ENCODE assay signal across 18 mouse cellular contexts in the genomic region with DNA sequence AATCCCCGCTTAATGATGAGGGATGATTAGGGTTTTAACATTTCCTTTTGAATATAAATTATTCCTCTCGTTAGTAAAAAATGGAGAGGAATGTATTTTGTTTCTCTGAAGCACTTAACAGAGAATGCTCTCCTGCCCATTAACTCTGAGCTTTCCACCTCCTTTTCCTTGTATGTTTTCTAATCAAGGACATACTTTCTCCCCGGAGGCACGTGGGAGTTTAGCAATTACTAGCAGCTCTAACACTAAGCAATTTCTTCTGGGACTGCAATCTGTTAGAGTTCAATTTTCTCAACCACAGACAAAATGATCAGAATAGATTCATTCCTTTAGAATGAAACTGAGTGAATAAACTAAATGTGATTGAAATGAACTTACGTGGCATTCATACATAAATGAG.
DNase-seq lines count a peak whose midpoint lies in the region; ATAC-seq and TF ChIP-seq lines count a peak whose summit lies in the region.
"Had no signal": no experiment of that assay in that cellular context is flagged by ENCODE, and none has a peak within 500 bp of the region (broad histone marks: within the 10 kb centered on the region; RNA-seq: fewer than 3 reads in every experiment).

No protein-coding gene starts in this region.

- H3K9me3 ChIP-seq in hindbrain, embryonic 13.5 days, result no peaks in the 10 kb centered on the region
- no peaks in the 10 kb centered on the region for H3K9me3 ChIP-seq in hindbrain, embryonic 10.5 days
- no peaks in the 10 kb centered on the region for H3K9me3 ChIP-seq in embryonic facial prominence, embryonic 14.5 days (ENCODE audit: control insufficient read depth, low read length)
- H3K9me3 ChIP-seq in midbrain, embryonic 13.5 days, result no peaks in the 10 kb centered on the region
- H3K9me3 ChIP-seq: embryonic facial prominence, embryonic 15.5 days; neural tube, embryonic 13.5 days had no signal

- intact Hi-C loops in left cerebral cortex, adult 2 months (cut with DNase I), result no loop called here

- peak; percentile 59; the same call in 1 of the 2 replicates for ATAC-seq in hindbrain, embryonic 13.5 days (ENCODE audit: low FRiP score)
- no peak for ATAC-seq in embryonic facial prominence, embryonic 14.5 days (ENCODE audit: low read depth)
- ATAC-seq in midbrain, embryonic 13.5 days, result peak; percentile 56; the same call in 1 of the 2 replicates

- no peak overlapping the region for H3K9ac ChIP-seq in hindbrain, embryonic 13.5 days
- no peak overlapping the region for H3K9ac ChIP-seq in embryonic facial prominence, embryonic 14.5 days (ENCODE audit: low read depth, low read length)
- no peak overlapping the region for H3K9ac ChIP-seq in midbrain, embryonic 13.5 days (replicated peaks)
- H3K9ac ChIP-seq: embryonic facial prominence, embryonic 15.5 days; neural tube, embryonic 13.5 days had no signal

- no peak overlapping the region for H3K27ac ChIP-seq in hindbrain, embryonic 13.5 days
- H3K27ac ChIP-seq in hindbrain, embryonic 10.5 days, result no peak overlapping the region
- no peak overlapping the region for H3K27ac ChIP-seq in embryonic facial prominence, embryonic 14.5 days (replicated peaks; ENCODE audit: low read depth, low read length)
- H3K27ac ChIP-seq in midbrain, embryonic 13.5 days, result no peak overlapping the region
- H3K27ac ChIP-seq in left cerebral cortex, adult 2 months, result no peak overlapping the region
- H3K27ac ChIP-seq: embryonic facial prominence, embryonic 15.5 days; heart, adult 2 months; neural tube, embryonic 13.5 days had no signal

- no peak for TF ChIP-seq POLR2A in brain, embryonic 14.5 days (IDR thresholded peaks at IDR 0.05; ENCODE audit: borderline replicate concordance, extremely low read depth, insufficient read depth, insufficient read length, poor library complexity, severe bottlenecking)

- H3K4me1 ChIP-seq in hindbrain, embryonic 13.5 days (replicated peaks), result no peaks in the 10 kb centered on the region
- H3K4me1 ChIP-seq in hindbrain, embryonic 10.5 days (replicated peaks), result no peaks in the 10 kb centered on the region
- no peaks in the 10 kb centered on the region for H3K4me1 ChIP-seq in embryonic facial prominence, embryonic 14.5 days (ENCODE audit: control insufficient read depth, insufficient read depth, low read length)
- no peaks in the 10 kb centered on the region for H3K4me1 ChIP-seq in midbrain, embryonic 13.5 days (replicated peaks)
- H3K4me1 ChIP-seq: embryonic facial prominence, embryonic 15.5 days; neural tube, embryonic 13.5 days had no signal

- no peak overlapping the region for H3K4me2 ChIP-seq in hindbrain, embryonic 13.5 days
- no peak overlapping the region for H3K4me2 ChIP-seq in embryonic facial prominence, embryonic 14.5 days (ENCODE audit: low read depth, low read length)
- no peak overlapping the region for H3K4me2 ChIP-seq in midbrain, embryonic 13.5 days (replicated peaks)
- H3K4me2 ChIP-seq: embryonic facial prominence, embryonic 15.5 days; neural tube, embryonic 13.5 days had no signal

- H3K36me3 ChIP-seq in hindbrain, embryonic 13.5 days, result no peaks in the 10 kb centered on the region
- H3K36me3 ChIP-seq in hindbrain, embryonic 10.5 days, result no peaks in the 10 kb centered on the region
- no peaks in the 10 kb centered on the region for H3K36me3 ChIP-seq in embryonic facial prominence, embryonic 14.5 days (ENCODE audit: control insufficient read depth, insufficient read depth, low read length)
- no peaks in the 10 kb centered on the region for H3K36me3 ChIP-seq in midbrain, embryonic 13.5 days
- H3K36me3 ChIP-seq: embryonic facial prominence, embryonic 15.5 days; neural tube, embryonic 13.5 days had no signal

- no peak for TF ChIP-seq CTCF in brain, embryonic 14.5 days (IDR thresholded peaks at IDR 0.05; ENCODE audit: borderline replicate concordance, extremely low read depth, insufficient read depth, insufficient read length)
- no peak for TF ChIP-seq CTCF in left cerebral cortex, adult 2 months (IDR thresholded peaks at IDR 0.05)

- H3K27me3 ChIP-seq in hindbrain, embryonic 13.5 days, result no peaks in the 10 kb centered on the region
- no peaks in the 10 kb centered on the region for H3K27me3 ChIP-seq in hindbrain, embryonic 10.5 days (ENCODE audit: insufficient read depth, poor library complexity, severe bottlenecking)
- H3K27me3 ChIP-seq in embryonic facial prominence, embryonic 14.5 days (replicated peaks; ENCODE audit: control insufficient read depth, insufficient read depth, low read length), result no peaks in the 10 kb centered on the region
- H3K27me3 ChIP-seq in midbrain, embryonic 13.5 days, result no peaks in the 10 kb centered on the region
- H3K27me3 ChIP-seq: embryonic facial prominence, embryonic 15.5 days; neural tube, embryonic 13.5 days had no signal

- whole genome bisulfite sequencing in hindbrain, embryonic 13.5 days, result 58% methylated on average over 5 of the region's 5 CpGs
- 83% methylated on average over 5 of the region's 5 CpGs for WGBS in hindbrain, embryonic 10.5 days
- whole genome bisulfite sequencing in embryonic facial prominence, embryonic 14.5 days, result 49% methylated on average over 5 of the region's 5 CpGs
- 62% methylated on average over 5 of the region's 5 CpGs for WGBS in midbrain, embryonic 13.5 days

- H3K4me3 ChIP-seq in hindbrain, embryonic 13.5 days, result no peak overlapping the region
- no peak overlapping the region for H3K4me3 ChIP-seq in hindbrain, embryonic 10.5 days
- H3K4me3 ChIP-seq in embryonic facial prominence, embryonic 14.5 days (ENCODE audit: low read depth, low read length), result no peak overlapping the region
- no peak overlapping the region for H3K4me3 ChIP-seq in midbrain, embryonic 13.5 days (replicated peaks)
- H3K4me3 ChIP-seq in left cerebral cortex, adult 2 months, result no peak overlapping the region
- H3K4me3 ChIP-seq: embryonic facial prominence, embryonic 15.5 days; heart, adult 2 months; neural tube, embryonic 13.5 days had no signal

- DNase-seq in hindbrain, embryonic 10.5 days (ENCODE audit: low spot score), result no peak
- peak; percentile 80 for DNase-seq in brain, embryonic 14.5 days (ENCODE audit: low read depth)
- peak; percentile 22 for DNase-seq in embryonic facial prominence, embryonic 14.5 days (ENCODE audit: low spot score)
- no peak for DNase-seq in left cerebral cortex, adult 2 months (ENCODE audit: extremely low spot score in 1 of 2, low spot score in 2 of 2)
- no peak for DNase-seq in lung, postnatal 14 days
- no peak for DNase-seq in cerebellum, adult 11 months
- DNase-seq: cerebellum, postnatal 36 days; gastrocnemius, postnatal 14 days; heart, adult 2 months; kidney, adult 18-20 months; kidney, postnatal 10 days; lung, adult 2 months; lung, postnatal 4 days; thymus, adult 18-20 months had no signal

Comparison
In these comparisons a context has a peak if more than half of its experiments do, and no peak if none do; other contexts are left out.
1. DNase-seq: peak in brain, embryonic 14.5 days (single experiment) and embryonic facial prominence, embryonic 14.5 days (single experiment); none in hindbrain, embryonic 10.5 days (single experiment), left cerebral cortex, adult 2 months (0 of 2), lung, postnatal 14 days (single experiment) and cerebellum, adult 11 months (single experiment).